Mouse (Mus musculus): ENCODE measurements around the gene Il1rapl2.

Il1rapl2 gene

GRCm38 (mm10) chrX:137570321-137571195, at the start of gene Il1rapl2:
Gene Il1rapl2, plus strand, starts transcription at chrX:137570608.
- peak; percentile 43 to 55 for DNase-seq

GRCm38 (mm10) chrX:137548348-137548747, 22.1 kb upstream of the Il1rapl2 start:
- DNase-seq = no peak

DNA sequence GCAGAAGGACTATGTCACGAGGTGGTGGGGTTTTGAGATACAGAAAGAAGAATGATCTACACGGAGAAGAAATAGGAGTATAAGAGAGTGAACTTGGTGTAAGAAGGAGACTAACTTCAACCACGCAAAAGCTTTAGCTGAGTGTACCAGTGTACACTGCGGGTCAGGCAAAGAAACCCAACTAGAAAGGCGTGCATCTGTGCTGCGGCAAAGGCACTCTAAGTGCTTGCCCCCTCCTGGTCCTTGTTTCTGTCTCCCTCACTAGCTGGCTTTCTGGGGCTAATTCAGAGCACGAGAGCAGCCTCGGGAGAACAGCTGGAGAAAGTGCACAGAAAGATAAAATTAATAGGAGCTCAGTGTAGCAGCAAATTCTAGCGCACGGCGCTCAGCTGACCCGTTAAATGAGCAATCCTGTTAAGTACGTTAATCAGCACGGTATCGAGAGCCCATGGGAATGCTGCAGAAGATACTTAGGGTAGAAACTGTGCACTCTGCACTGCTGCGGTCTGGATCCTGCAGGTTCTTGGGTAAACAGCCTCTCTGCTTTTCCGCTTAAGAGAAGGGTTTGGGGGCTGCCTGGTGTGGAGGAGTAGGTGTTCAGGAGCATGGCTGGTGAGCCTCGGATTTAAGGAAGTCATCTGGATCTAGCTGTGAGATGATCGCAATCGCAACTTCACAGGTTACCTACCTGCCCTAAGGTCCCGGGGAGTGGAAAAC, 778 bp upstream of the Il1rapl2 start:
- no peak for DNase-seq

DNA sequence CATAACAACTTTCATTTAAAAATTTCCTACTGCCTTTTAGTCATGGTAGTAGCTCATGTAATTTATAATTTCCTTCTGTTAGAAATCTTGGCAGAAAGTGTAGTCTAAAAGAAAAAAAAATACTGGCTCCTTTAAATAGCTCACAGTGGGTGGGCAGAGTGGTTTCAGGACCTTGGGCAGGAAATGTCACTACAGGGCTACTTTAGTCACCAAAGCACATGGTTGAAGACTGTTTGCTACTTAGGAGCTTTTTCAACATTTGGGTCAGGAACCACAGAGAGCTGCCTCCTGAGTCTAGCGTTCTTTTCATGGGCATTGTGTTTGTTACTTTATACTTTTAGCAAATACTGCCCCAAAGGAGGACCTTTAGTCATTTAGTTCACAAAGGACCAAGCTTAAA, 12.2 kb downstream of the Il1rapl2 start:
- peak in 1 of 2 experiments; percentile 5 for DNase-seq

GRCm38 (mm10) chrX:137620697-137621096, 50.3 kb downstream of the Il1rapl2 start:
- DNase-seq = peak; percentile 3 to 10

GRCm38 (mm10) chrX:137667011-137667410, 96.6 kb downstream of the Il1rapl2 start:
- peak; percentile 49 to 52 for DNase-seq

DNA sequence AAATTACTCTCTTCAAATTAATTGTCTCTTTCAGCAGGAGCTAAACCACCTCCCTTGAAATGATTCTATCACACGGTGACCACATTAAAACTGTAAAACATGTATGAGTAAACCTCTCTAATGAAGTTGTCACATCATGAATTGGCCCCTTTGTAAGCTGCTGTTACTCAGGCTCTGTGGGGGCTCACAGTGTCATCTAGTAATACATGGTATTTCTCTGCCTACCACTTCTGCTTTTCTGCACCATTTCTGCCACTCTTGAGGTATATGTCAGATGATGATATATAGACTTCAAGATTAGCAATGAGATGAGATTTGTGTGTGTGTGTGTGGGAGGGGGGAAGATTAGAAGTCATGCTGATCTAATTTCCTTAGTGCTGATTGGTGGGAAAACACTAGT, 117.6 kb downstream of the Il1rapl2 start:
- DNase-seq = no peak

DNA sequence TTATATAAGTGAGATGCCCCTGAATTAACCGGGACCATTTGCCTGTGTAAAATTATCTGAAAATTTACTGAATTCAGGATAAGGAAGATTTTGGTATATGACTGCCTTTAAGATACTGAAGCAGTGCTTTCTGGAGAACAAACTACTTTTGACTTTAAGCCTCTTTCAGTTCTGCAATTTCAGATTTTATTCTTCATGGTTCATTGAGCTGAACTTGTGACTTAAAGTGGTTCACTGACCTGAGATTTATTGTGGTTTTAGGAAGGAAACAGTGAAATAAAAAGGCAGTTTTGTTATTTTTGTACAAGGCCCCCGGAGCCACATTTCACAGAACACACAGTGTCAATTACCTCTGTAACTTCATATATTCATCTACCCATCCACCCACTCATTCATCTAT, 129.6 kb downstream of the Il1rapl2 start:
- no peak for DNase-seq

- no peak for DNase-seq
These were observed 185.1 kb downstream of the Il1rapl2 start for GRCm38 (mm10) chrX:137755537-137755936.

- peak; percentile 28 to 29 for DNase-seq
These were observed 235.2 kb downstream of the Il1rapl2 start for GRCm38 (mm10) chrX:137805484-137806200.

DNA sequence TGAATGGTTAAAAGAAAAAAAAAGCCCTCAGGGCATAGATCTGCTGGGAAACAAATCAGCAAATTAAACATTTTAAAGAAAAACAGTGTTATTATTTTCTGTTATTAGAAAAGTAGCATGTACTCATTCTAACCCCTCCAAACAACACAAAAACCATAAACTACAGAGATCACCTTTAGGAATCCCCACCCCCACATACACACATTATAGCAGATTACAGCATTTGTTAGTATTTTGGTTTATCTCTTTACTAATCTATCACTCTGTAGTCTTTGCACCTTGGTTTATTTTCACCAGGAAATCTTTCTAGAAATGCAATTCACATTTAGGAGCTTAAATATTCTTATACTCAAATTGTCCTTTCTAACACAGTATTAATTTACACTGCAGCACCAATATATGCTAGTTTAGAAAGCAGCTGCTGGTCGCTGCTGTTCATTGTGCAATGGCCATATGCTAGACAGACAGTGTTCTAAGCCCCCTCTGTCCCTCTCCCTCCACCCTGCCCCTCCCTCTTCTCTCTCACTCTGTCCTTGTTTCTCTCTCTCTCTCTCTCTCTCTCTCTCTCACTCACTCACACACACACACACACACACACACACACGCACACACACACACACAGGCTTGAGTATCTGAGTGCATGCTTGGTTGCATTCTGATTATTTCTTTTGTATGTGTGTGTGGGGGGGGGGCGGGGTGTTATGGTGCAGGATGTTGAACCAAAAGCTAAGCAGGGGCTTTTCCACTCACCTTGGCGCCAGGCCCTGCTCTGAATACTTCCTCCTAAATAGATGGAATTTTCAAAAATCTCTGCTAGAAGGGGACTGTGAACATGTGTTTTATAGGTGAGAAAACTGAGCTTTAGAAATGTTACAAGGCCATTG, 236.1 kb downstream of the Il1rapl2 start:
- peak; percentile 3 to 26 for DNase-seq

- DNase-seq = no peak
These were observed 239.1 kb downstream of the Il1rapl2 start for GRCm38 (mm10) chrX:137809526-137809925.

DNA sequence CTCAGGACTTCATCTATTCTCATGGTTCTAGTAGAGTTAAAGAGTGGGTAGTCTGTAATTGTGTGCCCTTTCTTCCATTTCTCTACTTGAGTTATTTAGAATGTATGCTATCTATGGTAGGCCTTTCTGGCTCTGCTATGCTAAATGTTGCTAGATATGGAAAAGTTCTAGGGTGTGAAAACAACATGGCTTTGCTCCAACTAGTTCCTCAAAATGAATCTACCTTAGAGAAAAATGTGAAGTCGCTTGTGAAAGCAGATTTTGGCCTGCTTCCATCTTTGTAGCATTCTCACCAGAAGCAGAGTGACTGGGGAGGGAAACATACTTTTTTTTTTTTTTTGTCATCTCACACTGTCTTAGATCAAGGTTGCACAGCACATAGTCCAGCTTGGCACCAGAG, 241.7 kb downstream of the Il1rapl2 start:
- DNase-seq = no peak

DNA sequence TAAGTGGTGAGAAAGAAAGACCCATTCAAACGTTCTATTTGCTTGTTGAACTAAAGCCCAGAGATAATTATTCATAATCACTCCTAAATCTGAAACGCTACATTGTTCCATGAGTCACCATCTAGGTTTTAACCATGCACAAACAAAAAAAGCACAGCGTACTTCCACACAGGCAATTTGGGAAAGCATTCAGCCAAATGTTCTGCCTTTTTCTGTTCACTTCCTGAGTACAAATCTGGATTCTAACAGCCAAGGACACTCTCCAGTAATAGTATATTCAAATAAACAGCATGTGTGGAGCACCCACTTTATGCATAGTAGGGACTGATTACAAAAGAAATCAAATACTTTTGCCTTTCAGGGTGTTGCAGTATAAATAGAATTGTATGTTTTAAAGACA, 278.5 kb downstream of the Il1rapl2 start:
- no peak for DNase-seq

DNA sequence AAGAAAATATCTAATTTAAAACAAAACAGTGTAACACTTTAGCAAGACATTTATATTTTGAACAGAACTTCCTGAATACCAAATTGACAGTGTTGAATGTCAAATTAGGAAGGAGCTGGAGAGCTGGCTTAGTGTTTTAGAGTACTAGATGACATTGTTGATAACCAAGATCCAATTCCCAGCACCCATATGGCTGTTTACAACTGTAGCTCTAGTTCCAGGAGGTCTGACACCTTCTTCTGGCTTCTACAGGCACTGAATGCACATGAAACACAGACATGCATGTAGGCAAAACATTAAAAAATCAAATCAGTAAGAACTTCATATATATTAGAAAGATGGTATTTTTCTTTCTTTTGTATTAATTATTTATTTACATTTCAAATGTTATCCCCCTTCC, 353.1 kb downstream of the Il1rapl2 start:
- no peak for DNase-seq

DNA sequence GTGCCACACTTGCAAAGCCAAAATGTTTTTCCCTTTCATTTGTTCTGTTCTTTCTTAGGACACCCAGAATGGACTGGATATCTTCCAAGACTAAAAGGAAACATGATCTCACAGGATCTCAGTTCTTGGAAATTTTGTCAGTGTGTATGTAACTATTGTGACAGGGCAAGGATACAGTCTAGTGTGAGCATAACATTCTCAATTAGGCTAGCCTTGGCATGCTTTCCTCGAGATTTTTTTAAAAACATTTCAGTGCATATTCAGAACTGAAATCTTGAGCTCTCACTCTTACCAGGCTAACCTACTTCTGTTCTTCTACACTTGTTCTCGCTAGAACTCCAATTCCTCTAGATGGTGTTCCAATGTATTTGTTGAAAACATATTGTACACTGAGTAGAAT, 356.4 kb downstream of the Il1rapl2 start:
- no peak for DNase-seq

DNA sequence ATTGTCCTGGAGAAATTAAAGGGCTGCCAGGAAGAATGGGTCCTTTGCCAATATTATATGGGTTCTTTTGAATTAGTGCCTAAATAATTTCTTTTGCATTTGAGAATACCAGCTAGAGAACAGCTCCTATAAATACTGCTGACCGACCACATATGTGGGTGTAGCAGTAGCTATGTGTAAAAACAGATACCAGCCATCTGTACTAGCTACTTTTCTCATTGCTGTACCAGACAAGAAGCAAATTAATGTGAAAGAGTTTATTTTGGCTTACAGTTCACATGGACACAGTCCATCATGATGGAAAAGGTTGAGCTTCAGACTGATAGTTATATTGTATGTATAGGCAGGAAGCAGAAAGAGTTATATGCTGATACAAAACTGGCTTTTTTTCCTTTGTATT, 377.3 kb downstream of the Il1rapl2 start:
- no peak for DNase-seq

GRCm38 (mm10) chrX:137971306-137971705, 400.9 kb downstream of the Il1rapl2 start:
- no peak for DNase-seq

DNA sequence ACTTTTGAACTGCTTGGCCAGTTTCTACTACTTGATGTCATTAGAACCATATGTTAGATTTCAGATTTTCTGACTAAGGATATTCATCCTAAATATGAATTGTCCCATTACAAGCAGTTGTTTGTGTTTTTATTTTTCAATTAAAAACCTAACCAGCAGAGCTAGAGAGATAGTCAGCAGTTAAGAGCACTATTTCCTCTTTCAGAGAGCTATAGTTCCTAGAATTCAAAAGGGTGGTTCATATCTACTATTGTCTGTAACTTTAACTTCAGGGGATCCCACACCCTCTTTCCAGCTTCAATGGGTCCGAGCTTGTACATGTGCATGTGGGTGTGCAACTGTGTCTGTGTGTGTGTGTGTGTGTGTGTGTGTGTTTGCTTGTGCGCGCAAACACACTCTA, 472.7 kb downstream of the Il1rapl2 start:
- DNase-seq = no peak

DNA sequence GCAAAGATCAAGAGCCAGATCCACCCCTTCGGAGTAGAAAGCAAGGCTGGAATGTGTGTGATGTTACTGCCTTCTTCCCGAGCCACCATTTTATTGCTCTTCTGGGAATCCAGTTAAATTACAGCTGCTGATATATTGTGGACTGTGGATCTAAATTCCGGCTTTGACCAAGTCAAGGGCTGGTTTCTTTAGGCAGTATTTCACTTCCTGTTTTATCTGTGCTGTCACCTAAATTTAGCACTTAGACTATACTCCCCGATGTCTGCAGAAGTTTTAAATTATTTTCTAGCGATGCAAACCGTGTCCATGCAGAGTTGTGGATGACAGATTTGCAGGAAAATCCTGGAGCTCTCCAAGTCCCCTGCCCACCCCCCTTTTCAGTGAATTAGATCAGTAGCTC, 533.5 kb downstream of the Il1rapl2 start:
- no peak for DNase-seq

DNA sequence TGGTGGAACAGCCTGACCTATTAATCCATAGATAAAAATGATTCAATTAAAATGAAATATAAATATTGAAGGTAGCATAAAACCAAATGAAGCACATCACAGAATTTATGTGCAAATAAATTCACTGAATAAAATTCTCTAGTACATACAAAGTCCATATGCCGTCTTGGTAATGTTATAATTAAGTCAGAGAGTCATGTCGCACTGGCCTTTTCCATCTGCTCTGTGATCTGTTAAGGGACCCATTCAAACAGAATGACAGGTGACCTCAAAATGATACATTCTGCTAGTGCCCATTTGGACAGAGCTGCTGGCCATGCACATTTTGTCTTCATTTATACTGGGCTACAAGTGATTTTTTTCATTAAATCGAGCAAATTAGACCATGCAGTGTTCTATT, 534.3 kb downstream of the Il1rapl2 start:
- DNase-seq = no peak

GRCm38 (mm10) chrX:138170146-138170545, 599.7 kb downstream of the Il1rapl2 start:
- DNase-seq = peak; percentile 20 to 62

Data from cerebellum, postnatal 10 days (tissue).